Mouse (Mus musculus): ENCODE measurements around the gene Ccl1.

Gene Ccl1

GRCm38 (mm10) chr11:82305590-82305989, at the start of gene Ccl1:
Gene Ccl1 (minus strand): TSS chr11:82305690.
- no peak for DNase-seq (ENCODE audit: low read depth)

GRCm38 (mm10) chr11:82351039-82351438, 45.5 kb upstream of the Ccl1 start:
- DNase-seq (ENCODE audit: low read depth), result no peak

GRCm38 (mm10) chr11:82340900-82341299, 35.4 kb upstream of the Ccl1 start:
- no peak for DNase-seq (ENCODE audit: low read depth)

GRCm38 (mm10) chr11:82340416-82340815, 34.9 kb upstream of the Ccl1 start:
- no peak for DNase-seq (ENCODE audit: low read depth)

- no peak for DNase-seq (ENCODE audit: low read depth)
Observed at GRCm38 (mm10) chr11:82339921-82340401, 34.5 kb upstream of the Ccl1 start.

- DNase-seq (ENCODE audit: low read depth), result no peak
Observed at GRCm38 (mm10) chr11:82313153-82313552, 7.7 kb upstream of the Ccl1 start.

- DNase-seq (ENCODE audit: low read depth), result no peak
Observed at GRCm38 (mm10) chr11:82310336-82311045, 5.0 kb upstream of the Ccl1 start.

GRCm38 (mm10) chr11:82297895-82298294, 7.6 kb downstream of the Ccl1 start:
- no peak for DNase-seq (ENCODE audit: low read depth)

GRCm38 (mm10) chr11:82290841-82291240, 14.6 kb downstream of the Ccl1 start:
- DNase-seq (ENCODE audit: low read depth), result no peak

- no peak for DNase-seq (ENCODE audit: low read depth)
Observed at GRCm38 (mm10) chr11:82274149-82274812, 31.2 kb downstream of the Ccl1 start.

GRCm38 (mm10) chr11:82259131-82259530, 46.4 kb downstream of the Ccl1 start:
- DNase-seq (ENCODE audit: low read depth), result no peak

GRCm38 (mm10) chr11:82255601-82256000, 49.9 kb downstream of the Ccl1 start:
- peak; percentile 12 for DNase-seq (ENCODE audit: low read depth)

- no peak for DNase-seq (ENCODE audit: low read depth)
Observed at GRCm38 (mm10) chr11:82253421-82253820, 52.1 kb downstream of the Ccl1 start.

GRCm38 (mm10) chr11:82251251-82251650, 54.2 kb downstream of the Ccl1 start:
- DNase-seq (ENCODE audit: low read depth), result no peak

GRCm38 (mm10) chr11:82249945-82250344, 55.5 kb downstream of the Ccl1 start:
- DNase-seq (ENCODE audit: low read depth), result no peak

GRCm38 (mm10) chr11:82237439-82237838, 68.1 kb downstream of the Ccl1 start:
- no peak for DNase-seq (ENCODE audit: low read depth)

- DNase-seq (ENCODE audit: low read depth), result peak; percentile 79
Observed at GRCm38 (mm10) chr11:82235551-82236207, 69.8 kb downstream of the Ccl1 start.

- DNase-seq (ENCODE audit: low read depth), result no peak
Observed at GRCm38 (mm10) chr11:82233991-82234390, 71.5 kb downstream of the Ccl1 start.

GRCm38 (mm10) chr11:82226976-82227375, 78.5 kb downstream of the Ccl1 start:
- DNase-seq (ENCODE audit: low read depth), result no peak

- no peak for DNase-seq (ENCODE audit: low read depth)
Observed at GRCm38 (mm10) chr11:82225936-82226335, 79.6 kb downstream of the Ccl1 start.

GRCm38 (mm10) chr11:82216531-82216930, 89.0 kb downstream of the Ccl1 start:
- no peak for DNase-seq (ENCODE audit: low read depth)

GRCm38 (mm10) chr11:82214405-82214804, 91.1 kb downstream of the Ccl1 start:
- DNase-seq (ENCODE audit: low read depth), result peak; percentile 89

- DNase-seq (ENCODE audit: low read depth), result no peak
Observed at GRCm38 (mm10) chr11:82206960-82207488, 98.5 kb downstream of the Ccl1 start.
